Mouse (Mus musculus) kidney, postnatal 10 days (tissue): ENCODE measurements at regions not wholly inside any gene's neighbourhood (a gene's known extent, or its start where the extent isn't known, plus 50 kb on each side); places are given as distances from the start of the nearest gene placed in this dataset.

Experiments used
- DNase-seq: peaks from one replicate; pipeline ENCODE4 v3.0.0; 2021; ENCODE audit warnings: mixed read lengths

- DNase-seq = no peak
These were observed 103.8 kb upstream of the Peli1 start for GRCm38 (mm10) chr11:20987171-20987815.

GRCm38 (mm10) chr11:20987841-20988251 lies 103.2 kb upstream of the Peli1 start:
- DNase-seq = no peak

GRCm38 (mm10) chr11:20988871-20989270 lies 102.2 kb upstream of the Peli1 start:
- DNase-seq = no peak

GRCm38 (mm10) chr11:20993580-20993979 lies 97.5 kb upstream of the Peli1 start:
- DNase-seq = no peak

- no peak for DNase-seq
These were observed 89.7 kb upstream of the Peli1 start for GRCm38 (mm10) chr11:21001400-21001799.

- no peak for DNase-seq
These were observed 83.9 kb upstream of the Peli1 start for GRCm38 (mm10) chr11:21007222-21007621.

- no peak for DNase-seq
These were observed 81.6 kb upstream of the Peli1 start for GRCm38 (mm10) chr11:21009505-21009904.

GRCm38 (mm10) chr11:21010867-21011266 lies 80.2 kb upstream of the Peli1 start:
- peak; percentile 28 for DNase-seq

- DNase-seq = no peak
These were observed 76.8 kb upstream of the Peli1 start for GRCm38 (mm10) chr11:21014250-21014649.

GRCm38 (mm10) chr11:21015536-21015935 lies 75.6 kb upstream of the Peli1 start:
- DNase-seq = peak; percentile 26

GRCm38 (mm10) chr11:21016133-21016746 lies 74.9 kb upstream of the Peli1 start:
- DNase-seq = no peak

GRCm38 (mm10) chr11:21016791-21017329 lies 74.2 kb upstream of the Peli1 start:
- DNase-seq = no peak

- no peak for DNase-seq
These were observed 71.3 kb upstream of the Peli1 start for GRCm38 (mm10) chr11:21019829-21020228.

GRCm38 (mm10) chr11:21024111-21024510 lies 67.0 kb upstream of the Peli1 start:
- DNase-seq = no peak

GRCm38 (mm10) chr11:21024521-21024920 lies 66.6 kb upstream of the Peli1 start:
- no peak for DNase-seq

- DNase-seq = no peak
These were observed 63.8 kb upstream of the Peli1 start for GRCm38 (mm10) chr11:21027299-21027698.

GRCm38 (mm10) chr11:21030362-21030761 lies 60.7 kb upstream of the Peli1 start:
- no peak for DNase-seq

- DNase-seq = no peak
These were observed 59.3 kb upstream of the Peli1 start for GRCm38 (mm10) chr11:21031816-21032215.

- no peak for DNase-seq
These were observed 57.8 kb upstream of the Peli1 start for GRCm38 (mm10) chr11:21033234-21033822.

GRCm38 (mm10) chr11:21033823-21034401 lies 57.2 kb upstream of the Peli1 start:
- peak; percentile 65 for DNase-seq

GRCm38 (mm10) chr11:21036161-21036916 lies 54.8 kb upstream of the Peli1 start:
- no peak for DNase-seq

- no peak for DNase-seq
These were observed 53.7 kb upstream of the Peli1 start for GRCm38 (mm10) chr11:21037267-21037906.
